Mouse (Mus musculus): ENCODE measurements around the gene Unc79.

DNA sequence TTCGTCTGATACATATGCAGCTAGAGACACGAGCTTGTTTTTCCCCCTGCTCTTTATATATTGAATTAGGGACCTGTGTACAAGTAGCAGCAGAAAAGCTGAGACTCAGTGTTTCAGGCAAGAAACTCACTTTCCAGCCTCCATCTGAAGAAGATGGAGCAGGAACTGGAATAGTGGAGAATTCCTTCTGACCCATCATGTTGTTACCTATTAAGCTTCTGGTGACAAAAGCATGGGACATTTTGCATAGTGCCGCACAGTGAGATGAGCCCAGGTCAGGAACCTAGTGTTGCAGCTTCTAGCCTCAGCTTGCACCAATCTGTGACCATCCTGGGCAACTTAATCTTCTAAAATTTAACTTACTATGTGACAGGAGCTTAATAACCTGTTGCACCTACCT lies 92.7 kb downstream of the Unc79 start:
- TF ChIP-seq CTCF (IDR thresholded peaks at IDR 0.05; ENCODE audit: low read depth) (no peak), EP300 (IDR thresholded peaks at IDR 0.05; ENCODE audit: low read depth) (no peak)
